Mouse (Mus musculus) hindbrain, embryonic 14.5 days (tissue): ENCODE results near the gene Sox1. TPM values are rescaled to one million over a fixed set of nuclear protein-coding genes. Genes with fewer than 3 reads are reported as not detected.
A peak's percentile ranks its signal among the peaks of the same experiment; 100 is the strongest.

ENCODE experiments used
- ATAC-seq: fragments of 200-750 bp; cut with Nextera tagmentation; 2 replicates; pipeline ENCODE4 v1.8.0; 2017; ENCODE audit warnings: moderate number of reproducible peaks, mild to moderate bottlenecking, moderate TSS enrichment, moderate library complexity; ENCODE audit not compliant: low FRiP score
- DNase-seq: peaks from one replicate; pipeline ENCODE4 v3.0.0-alpha.2; 2015; ENCODE audit warnings: low spot score
- H3K27ac ChIP-seq: fragments of 300-500 bp; sonication (generic); 2 replicates; pipeline ENCODE4 v1.5.1; 2014; ENCODE audit warnings: mild to moderate bottlenecking, moderate library complexity
- H3K27me3 ChIP-seq: fragments of 300-500 bp; sonication (generic); 2 replicates; pipeline ENCODE4 v1.6.1; 2014; ENCODE audit warnings: mild to moderate bottlenecking, low read length, mixed read lengths; ENCODE audit not compliant: control insufficient read depth, insufficient read depth
- H3K36me3 ChIP-seq: fragments of 300-500 bp; sonication (generic); replicated peaks from 2 replicates; pipeline ENCODE4 v1.6.1; 2014; ENCODE audit not compliant: control insufficient read depth, insufficient read depth
- H3K4me1 ChIP-seq: fragments of 300-500 bp; sonication (generic); replicated peaks from 2 replicates; pipeline ENCODE4 v1.6.1; 2014; ENCODE audit warnings: antibody characterized with exemption, low read length, mixed read lengths; ENCODE audit not compliant: control insufficient read depth, insufficient read depth
- H3K4me2 ChIP-seq: fragments of 300-500 bp; sonication (generic); replicated peaks from 2 replicates; pipeline ENCODE4 v1.6.1; 2014; ENCODE audit warnings: mild to moderate bottlenecking, moderate library complexity
- H3K4me3 ChIP-seq: fragments of 300-500 bp; sonication (generic); replicated peaks from 2 replicates; pipeline ENCODE4 v1.5.1; 2014; ENCODE audit warnings: mild to moderate bottlenecking, low read length
- H3K9ac ChIP-seq: fragments of 300-500 bp; sonication (generic); 2 replicates; pipeline ENCODE4 v1.6.1; 2014
- H3K9me3 ChIP-seq: fragments of 300-500 bp; sonication (generic); 2 replicates; pipeline ENCODE4 v1.6.1; 2016; ENCODE audit warnings: low read length; ENCODE audit not compliant: control insufficient read depth
- WGBS: fragments of 180-500 bp; shearing (Covaris S2); extraction: QIAGEN DNeasy Blood & Tissue Kit; methylation state at CpG from one replicate; pipeline ENCODE4 v1.1.7; 2014; 5-methylcytosine and 5-hydroxymethylcytosine counted together
- polyA plus RNA-seq: library from polyadenylated mRNA; unstranded; fragments of >200 nt; fragmentation: Nextera tagmentation; extraction: Ambion mirVana; gene quantifications from 2 replicates; pipeline ENCODE4 v1.2.1, GENCODE M21; 2014

The Sox1 gene
- 1.9 and 2.5 TPM in 2 replicates for polyA plus RNA-seq

DNA sequence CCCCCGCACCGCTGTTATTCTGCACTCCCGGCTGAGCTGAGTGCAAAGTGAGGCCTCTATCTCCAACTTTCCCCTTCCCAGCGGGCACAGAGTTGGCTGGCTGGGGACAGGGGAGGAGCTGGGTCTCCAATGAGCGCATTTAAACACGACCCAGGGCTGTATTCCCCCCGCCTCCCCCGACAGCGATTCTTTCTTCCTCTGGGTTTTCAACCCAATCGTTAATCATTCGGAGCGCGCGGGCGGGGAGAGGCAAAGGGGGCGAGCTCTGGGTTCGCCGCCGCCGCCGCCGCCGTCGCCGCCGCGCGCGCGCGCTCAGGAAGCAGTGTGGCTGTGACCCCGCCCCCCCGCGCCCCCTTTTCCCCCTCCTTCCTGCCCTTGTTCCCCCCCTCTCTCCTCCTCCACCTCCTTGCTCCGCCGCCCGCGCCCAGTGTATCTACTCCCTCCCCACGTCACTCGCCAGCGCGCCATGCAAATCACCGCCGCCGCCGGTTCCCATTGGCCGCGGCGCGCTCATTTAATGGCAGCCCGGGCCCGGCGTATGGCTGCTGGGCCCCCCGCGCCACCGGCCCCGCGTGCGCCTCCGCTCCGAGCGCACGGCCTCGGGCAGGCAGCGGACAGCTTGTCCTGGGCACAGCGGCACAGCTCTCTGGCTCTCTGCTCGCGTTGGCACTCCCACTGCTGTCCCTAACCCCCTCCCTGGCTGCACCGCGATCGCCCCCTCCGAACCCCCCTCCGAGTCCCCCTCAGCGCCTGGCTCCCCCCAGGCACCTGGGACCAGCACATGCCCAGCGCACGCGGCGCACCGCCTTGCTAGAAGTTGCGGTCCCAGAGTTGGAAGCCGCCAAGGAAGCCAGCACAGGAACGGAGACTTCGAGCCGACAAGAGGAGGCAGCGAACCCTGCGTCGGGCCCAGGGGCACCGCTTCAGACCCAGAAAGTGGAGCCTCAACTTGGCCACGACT is at the start of gene Sox1:
Sox1 (plus strand) TSS at position 225 of the 961 bp plus-strand sequence.
- peak; percentile 78 for DNase-seq
- H3K4me3 ChIP-seq, result peak within 1 kb of the TSS; percentile 44
- peak within 1 kb of the TSS; percentile 54 for H3K4me2 ChIP-seq
- H3K36me3 ChIP-seq, result no peaks in the 10 kb centered on the region
- H3K9ac ChIP-seq, result peak within 1 kb of the TSS; percentile 65
- peak; percentile 85 for ATAC-seq
- peaks cover 80% of the 10 kb centered on the region for H3K27me3 ChIP-seq
- H3K9me3 ChIP-seq, result no peaks in the 10 kb centered on the region
- WGBS, result under 1% methylated on average over 80 of the region's 89 CpGs
- peak within 1 kb of the TSS; percentile 88 for H3K27ac ChIP-seq
- H3K4me1 ChIP-seq, result peaks cover 8% of the 10 kb centered on the region; the same call in 1 of the 2 replicates

DNA sequence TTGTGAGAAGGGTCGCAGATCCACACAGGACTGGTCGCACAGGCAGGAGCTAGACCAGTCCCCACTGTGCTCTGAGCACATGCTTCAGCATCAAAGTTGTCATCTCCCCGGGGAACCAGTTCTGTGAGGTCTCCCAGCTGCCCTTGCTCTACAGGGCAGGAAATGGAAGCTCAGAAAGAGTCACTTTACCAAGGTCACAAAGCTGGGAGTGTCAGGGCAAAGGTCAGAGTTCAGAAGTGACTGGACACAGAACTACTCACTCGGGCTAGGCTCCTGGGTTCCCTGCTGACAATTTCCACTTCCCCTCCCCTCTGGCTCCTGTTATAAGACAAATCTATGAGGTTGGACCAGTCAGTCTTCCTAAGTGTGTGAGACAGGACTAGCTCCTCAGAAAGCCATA is 49.2 kb upstream of the Sox1 start:
- H3K4me3 ChIP-seq, result no peak overlapping the region
- no peak overlapping the region for H3K4me2 ChIP-seq
- 42% methylated on average over 4 of the region's 4 CpGs for WGBS
- DNase-seq (no peak), ATAC-seq (no peak)
- H3K27me3 ChIP-seq, result peaks cover 12% of the 10 kb centered on the region
- no peaks in the 10 kb centered on the region for H3K4me1 ChIP-seq
- no peak overlapping the region for H3K9ac ChIP-seq
- H3K27ac ChIP-seq, result no peak overlapping the region
- no peaks in the 10 kb centered on the region for H3K36me3 ChIP-seq
- H3K9me3 ChIP-seq, result no peaks in the 10 kb centered on the region

DNA sequence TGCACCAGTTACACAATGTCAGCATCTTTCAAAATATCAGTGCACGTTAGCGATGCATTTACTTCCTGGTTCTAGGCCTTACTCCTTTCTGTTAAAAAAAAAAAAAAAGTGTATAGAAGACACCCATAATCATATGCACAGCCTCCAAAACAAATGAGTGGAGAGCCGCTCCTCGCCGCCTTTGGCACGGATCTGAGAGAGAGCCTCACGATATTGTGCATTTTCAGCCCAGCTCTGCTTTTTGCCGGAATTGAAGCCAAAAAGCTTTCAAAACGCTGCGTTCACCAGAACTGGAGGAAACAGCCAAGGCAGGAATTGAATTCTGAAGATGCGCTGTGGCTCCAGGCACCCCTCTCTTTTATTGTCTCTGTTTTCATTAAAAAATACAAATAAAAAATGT is 48.2 kb upstream of the Sox1 start:
- ATAC-seq (no peak), DNase-seq (peak; percentile 47)
- Histone ChIP-seq H3K4me3 (no peak overlapping the region), H3K9ac (no peak overlapping the region; the same call in 1 of the 2 replicates), H3K9me3 (no peaks in the 10 kb centered on the region), H3K27me3 (peaks cover 12% of the 10 kb centered on the region), H3K4me2 (no peak overlapping the region), H3K36me3 (no peaks in the 10 kb centered on the region), H3K4me1 (no peaks in the 10 kb centered on the region), H3K27ac (no peak overlapping the region)
- WGBS, result 67% methylated on average over 11 of the region's 11 CpGs

DNA sequence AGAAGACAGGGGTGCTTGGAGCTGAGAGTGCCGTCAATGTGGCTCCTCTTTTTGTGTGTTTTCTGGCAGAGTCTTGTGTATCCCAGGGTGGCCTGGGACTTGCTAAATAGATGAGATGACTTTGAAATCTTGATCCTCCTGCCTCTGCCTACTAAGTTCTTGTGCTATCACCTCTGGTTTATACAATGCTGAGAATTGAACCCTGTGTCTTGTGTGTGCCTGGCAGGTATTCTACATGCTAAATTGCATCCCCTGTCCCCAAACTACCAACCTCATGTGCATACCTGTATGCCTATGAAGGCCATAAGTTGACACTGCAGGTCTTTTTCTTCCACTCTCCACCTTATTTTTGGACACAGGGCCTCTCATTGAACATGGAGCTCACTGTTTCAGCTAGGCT is 46.8 kb upstream of the Sox1 start:
- H3K27ac ChIP-seq, result no peak overlapping the region
- no peak for DNase-seq
- H3K4me2 ChIP-seq, result no peak overlapping the region
- H3K4me3 ChIP-seq, result no peak overlapping the region
- no peaks in the 10 kb centered on the region for H3K4me1 ChIP-seq
- no peak for ATAC-seq
- 65% methylated on average over 1 of the region's 1 CpGs for WGBS
- no peaks in the 10 kb centered on the region for H3K36me3 ChIP-seq
- no peaks in the 10 kb centered on the region for H3K9me3 ChIP-seq
- peaks cover 12% of the 10 kb centered on the region for H3K27me3 ChIP-seq
- H3K9ac ChIP-seq, result no peak overlapping the region

DNA sequence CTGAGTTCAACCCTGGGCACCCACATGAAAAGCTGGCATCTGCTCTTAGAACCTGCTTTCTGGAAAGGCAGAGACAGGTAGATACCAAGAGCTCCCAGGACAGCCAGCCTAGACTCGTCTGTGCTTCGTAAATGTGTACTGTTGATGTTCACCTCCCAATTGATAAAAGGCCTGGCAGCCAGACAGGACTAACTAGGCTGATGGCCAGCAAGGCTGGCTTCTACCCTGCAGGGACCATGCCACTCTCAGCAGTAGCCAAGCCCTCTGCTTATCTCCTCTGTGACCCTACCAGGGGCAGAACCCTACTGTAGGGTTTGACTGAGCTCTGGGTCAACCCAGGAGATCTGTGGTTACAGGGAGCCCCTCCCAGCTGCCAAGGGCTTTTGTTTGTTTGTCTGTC is 45.5 kb upstream of the Sox1 start:
- H3K27ac ChIP-seq, result no peak overlapping the region
- H3K9me3 ChIP-seq, result no peaks in the 10 kb centered on the region
- no peak for ATAC-seq
- H3K27me3 ChIP-seq, result peaks cover 12% of the 10 kb centered on the region
- no peak overlapping the region for H3K4me2 ChIP-seq
- no peaks in the 10 kb centered on the region for H3K4me1 ChIP-seq
- H3K36me3 ChIP-seq, result no peaks in the 10 kb centered on the region
- DNase-seq, result no peak
- H3K4me3 ChIP-seq, result no peak overlapping the region
- no peak overlapping the region for H3K9ac ChIP-seq
- 78% methylated on average over 2 of the region's 2 CpGs for WGBS

DNA sequence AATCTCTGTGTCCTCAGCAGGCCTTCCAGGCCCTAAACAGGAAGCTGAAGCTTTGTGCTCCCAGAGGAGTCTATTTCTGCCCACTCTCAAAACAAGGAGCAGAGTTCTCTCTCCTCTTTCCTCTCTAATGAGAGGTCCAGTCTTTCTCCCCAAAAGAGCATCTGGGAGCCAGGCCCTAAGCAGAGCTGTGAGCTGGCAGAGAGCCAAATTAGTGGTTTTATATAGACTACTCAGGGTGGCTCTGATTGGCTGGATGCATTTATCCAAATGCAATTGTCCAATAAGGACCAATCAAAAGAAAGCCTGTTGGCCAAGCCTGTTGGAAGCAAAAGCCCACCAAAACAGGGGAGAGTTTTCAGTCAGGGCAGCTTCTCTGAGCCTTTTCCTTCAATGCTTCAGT is 44.0 kb upstream of the Sox1 start:
- DNase-seq, result no peak

DNA sequence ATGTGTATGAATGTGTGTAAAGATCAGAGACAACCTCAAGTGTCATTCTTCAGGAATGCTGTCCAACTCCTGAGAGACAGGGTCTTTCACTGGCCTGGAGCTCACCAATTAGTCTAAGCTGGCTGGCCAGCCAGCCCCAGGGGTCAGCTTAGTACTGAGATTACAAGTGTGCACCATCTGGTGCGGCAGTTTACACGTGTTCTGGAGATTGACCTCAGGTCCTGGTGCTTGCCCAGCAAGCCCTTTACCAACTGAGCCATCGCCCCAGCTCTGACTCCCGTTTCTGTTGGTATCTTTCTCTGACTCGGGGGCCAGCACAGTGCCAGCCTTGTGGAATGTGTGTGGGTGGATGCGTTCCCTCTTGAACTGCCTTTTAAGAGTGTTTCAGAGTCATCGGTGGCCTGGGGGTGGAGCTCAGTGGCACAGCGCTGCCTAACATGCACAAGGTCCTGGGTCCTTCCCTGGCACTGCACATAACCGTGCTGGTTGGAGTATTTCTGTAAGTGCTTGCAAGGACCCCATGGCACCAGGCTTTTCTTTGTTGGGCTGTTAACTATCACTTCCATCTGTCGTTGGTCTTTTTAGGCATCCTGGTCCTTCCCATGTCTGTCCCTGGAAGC is 40.6 kb upstream of the Sox1 start:
- WGBS, result 72% methylated on average over 10 of the region's 10 CpGs
- no peaks in the 10 kb centered on the region for H3K9me3 ChIP-seq
- H3K4me1 ChIP-seq, result no peaks in the 10 kb centered on the region
- H3K4me2 ChIP-seq, result no peak overlapping the region
- no peaks in the 10 kb centered on the region; the same call in 1 of the 2 replicates for H3K27me3 ChIP-seq
- ATAC-seq (no peak), DNase-seq (no peak)
- no peak overlapping the region for H3K9ac ChIP-seq
- H3K4me3 ChIP-seq, result no peak overlapping the region
- no peaks in the 10 kb centered on the region for H3K36me3 ChIP-seq
- no peak overlapping the region for H3K27ac ChIP-seq

More for the DNA sequence above, 44.0 kb upstream of the Sox1 start:
- no peak overlapping the region for H3K4me2 ChIP-seq
- no peak overlapping the region for H3K4me3 ChIP-seq
- no peaks in the 10 kb centered on the region for H3K4me1 ChIP-seq
- H3K36me3 ChIP-seq, result no peaks in the 10 kb centered on the region
- no peaks in the 10 kb centered on the region for H3K9me3 ChIP-seq
- H3K9ac ChIP-seq, result no peak overlapping the region
- peaks cover 7% of the 10 kb centered on the region; the same call in 1 of the 2 replicates for H3K27me3 ChIP-seq
- ATAC-seq, result no peak
- H3K27ac ChIP-seq, result no peak overlapping the region

DNA sequence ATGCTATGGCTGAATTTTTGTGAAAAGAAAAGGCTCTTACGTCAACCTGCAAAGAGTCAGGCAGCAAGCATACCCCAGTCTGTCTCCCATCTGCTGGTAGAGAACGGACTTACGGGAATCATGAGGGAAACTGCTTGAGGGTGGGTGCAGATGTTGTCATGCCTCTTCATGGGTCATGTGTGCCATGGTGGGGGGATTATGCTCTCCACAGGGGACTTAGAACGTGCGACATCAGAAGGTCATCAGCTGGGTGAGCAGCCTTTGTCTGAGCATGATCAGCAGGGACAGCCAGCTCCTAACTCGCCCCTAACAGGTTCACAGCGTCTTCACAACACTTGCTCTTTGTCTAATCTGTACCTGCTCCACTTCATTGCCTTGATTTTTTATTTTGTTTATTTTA is 26.9 kb upstream of the Sox1 start:
- H3K27me3 ChIP-seq, result no peaks in the 10 kb centered on the region
- no peak for ATAC-seq
- H3K4me1 ChIP-seq, result no peaks in the 10 kb centered on the region
- no peak overlapping the region for H3K4me3 ChIP-seq
- peaks cover 7% of the 10 kb centered on the region; the same call in 1 of the 2 replicates for H3K9me3 ChIP-seq
- 38% methylated on average over 7 of the region's 7 CpGs for WGBS
- no peak overlapping the region for H3K4me2 ChIP-seq
- H3K27ac ChIP-seq, result no peak overlapping the region
- DNase-seq, result no peak
- no peak overlapping the region for H3K9ac ChIP-seq
- H3K36me3 ChIP-seq, result no peaks in the 10 kb centered on the region

DNA sequence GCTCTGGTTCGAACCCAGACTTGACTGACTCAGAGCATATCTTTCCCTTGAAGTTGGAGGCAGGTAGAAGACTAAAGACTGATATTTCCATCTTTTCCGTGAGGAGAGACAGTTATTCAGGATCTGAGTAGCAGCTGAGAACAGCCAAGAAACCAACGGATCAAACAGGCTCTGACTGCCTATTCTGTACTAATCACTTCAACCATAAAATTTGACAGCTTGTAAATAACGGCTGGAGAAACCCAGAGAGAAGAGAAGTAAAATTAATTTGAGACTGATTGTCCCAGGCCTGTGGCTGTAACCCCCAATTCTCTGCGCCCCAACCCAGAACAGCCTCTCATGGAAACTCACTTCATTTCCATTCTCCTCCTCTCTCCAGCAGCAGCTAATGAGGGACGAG is 26.2 kb upstream of the Sox1 start:
- ATAC-seq (no peak), DNase-seq (no peak)
- Histone ChIP-seq H3K4me3 (no peak overlapping the region), H3K27ac (no peak overlapping the region), H3K4me2 (no peak overlapping the region), H3K4me1 (no peaks in the 10 kb centered on the region), H3K36me3 (no peaks in the 10 kb centered on the region), H3K9ac (no peak overlapping the region), H3K9me3 (peaks cover 7% of the 10 kb centered on the region; the same call in 1 of the 2 replicates), H3K27me3 (no peaks in the 10 kb centered on the region)
- WGBS, result 70% methylated on average over 6 of the region's 6 CpGs
